Mouse (Mus musculus) embryo, embryonic 11.5 days (tissue): ENCODE measurements around the gene Fzr1.

Source experiments
- DNase-seq: peaks from one replicate; pipeline ENCODE4 v3.0.0-alpha.2; 2012; ENCODE audit warnings: low read depth, low spot score

The Fzr1 gene

GRCm38 (mm10) chr10:81402227-81402765 is 24.0 kb upstream of the Fzr1 start:
- no peak for DNase-seq

GRCm38 (mm10) chr10:81401521-81402226 is 23.4 kb upstream of the Fzr1 start:
- peak; percentile 73 for DNase-seq

- no peak for DNase-seq
These were observed 22.8 kb upstream of the Fzr1 start for GRCm38 (mm10) chr10:81401205-81401520.

- DNase-seq, result no peak
These were observed 22.3 kb upstream of the Fzr1 start for GRCm38 (mm10) chr10:81400371-81401204.

- DNase-seq, result no peak
These were observed 21.5 kb upstream of the Fzr1 start for GRCm38 (mm10) chr10:81399798-81400308.

GRCm38 (mm10) chr10:81399296-81399695 is 21.0 kb upstream of the Fzr1 start:
- no peak for DNase-seq

- no peak for DNase-seq
These were observed 18.4 kb upstream of the Fzr1 start for GRCm38 (mm10) chr10:81396749-81397148.

- DNase-seq, result no peak
These were observed 17.5 kb upstream of the Fzr1 start for GRCm38 (mm10) chr10:81395865-81396264.

GRCm38 (mm10) chr10:81395127-81395526 is 16.8 kb upstream of the Fzr1 start:
- no peak for DNase-seq

GRCm38 (mm10) chr10:81393456-81394063 is 15.2 kb upstream of the Fzr1 start:
- no peak for DNase-seq

GRCm38 (mm10) chr10:81392781-81393185 is 14.5 kb upstream of the Fzr1 start, which contains the start of gene Smim24:
Smim24 (plus strand) TSS chr10:81393051.
- DNase-seq, result no peak

GRCm38 (mm10) chr10:81392270-81392669 is 14.0 kb upstream of the Fzr1 start:
- no peak for DNase-seq

GRCm38 (mm10) chr10:81390678-81390965 is 12.3 kb upstream of the Fzr1 start:
- DNase-seq, result no peak

GRCm38 (mm10) chr10:81389801-81390677 is 11.7 kb upstream of the Fzr1 start:
- no peak for DNase-seq

GRCm38 (mm10) chr10:81389373-81389772 is 11.1 kb upstream of the Fzr1 start:
- DNase-seq, result no peak

- DNase-seq, result no peak
These were observed 10.3 kb upstream of the Fzr1 start, which contains the start of gene Gm48552 for GRCm38 (mm10) chr10:81388505-81389055. Gm48552 (plus strand) TSS chr10:81389005.

- DNase-seq, result no peak
These were observed 9.4 kb upstream of the Fzr1 start for GRCm38 (mm10) chr10:81387716-81388115.

GRCm38 (mm10) chr10:81385603-81386306 is 7.4 kb upstream of the Fzr1 start:
- DNase-seq, result no peak

GRCm38 (mm10) chr10:81384605-81384982 is 6.3 kb upstream of the Fzr1 start:
- no peak for DNase-seq
